Mouse (Mus musculus) brain, embryonic 14.5 days (tissue): ENCODE measurements at regions not wholly inside any gene's neighbourhood (a gene's known extent, or its start where the extent isn't known, plus 50 kb on each side); places are given as distances from the start of the nearest gene placed in this dataset.

Source experiments
- CTCF ChIP-seq: fragments of 200-500 bp; IDR thresholded peaks from 2 replicates; pipeline ENCODE4 v1.5.1; 2012; ENCODE audit warnings: inconsistent platforms, mild to moderate bottlenecking, moderate library complexity, borderline replicate concordance; ENCODE audit not compliant: insufficient read depth, insufficient read length; ENCODE audit errors: extremely low read depth
- POLR2A ChIP-seq: fragments of 200-500 bp; IDR thresholded peaks from 2 replicates; pipeline ENCODE4 v1.6.1; 2012; ENCODE audit warnings: mild to moderate bottlenecking, inconsistent platforms, borderline replicate concordance; ENCODE audit not compliant: poor library complexity, insufficient read depth, insufficient read length, severe bottlenecking; ENCODE audit errors: extremely low read depth

DNA sequence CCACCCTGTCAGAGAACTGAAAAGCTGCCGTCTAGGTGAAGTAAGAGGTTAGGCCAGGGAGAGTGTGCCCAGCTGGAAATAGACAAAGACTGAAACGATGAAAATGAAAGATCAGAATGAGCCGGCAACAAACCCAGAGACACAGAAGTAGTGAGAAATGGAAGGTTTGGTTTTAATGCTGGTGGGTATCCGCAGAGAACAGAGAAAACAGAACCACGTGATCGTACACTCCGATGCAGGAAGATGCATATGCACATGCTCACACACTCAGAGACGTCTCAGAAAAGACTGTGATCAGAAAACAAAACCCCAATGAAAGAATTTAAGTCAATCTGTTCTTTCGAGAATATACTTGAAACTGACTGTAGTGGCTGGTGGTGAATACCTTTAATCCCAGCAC lies 241.0 kb upstream of the Jmjd1c start:
- no peak for TF ChIP-seq CTCF
- TF ChIP-seq POLR2A: no peak
